Mouse (Mus musculus): Measurements from ENCODE around the gene Tmem208.

Gene Tmem208

DNA sequence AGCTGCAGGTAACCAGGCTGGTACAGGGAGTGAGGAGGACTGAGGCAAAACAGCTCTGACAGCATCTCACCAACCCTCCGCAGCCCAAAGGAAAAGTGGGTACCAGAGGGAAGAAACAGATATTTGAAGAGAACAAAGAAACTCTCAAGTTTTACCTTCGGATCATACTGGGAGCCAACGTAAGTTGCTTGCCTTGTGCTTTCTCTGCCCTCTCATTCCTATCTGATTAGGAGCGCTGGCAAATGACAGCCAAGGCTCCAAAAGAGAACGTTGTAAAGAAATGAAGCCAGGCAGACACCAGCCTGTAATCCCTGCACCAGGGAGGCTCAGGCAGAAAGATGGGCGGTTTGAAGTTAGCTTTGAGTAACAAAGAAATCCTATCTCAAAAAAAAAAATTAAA is 814 bp downstream of the Tmem208 start:
- DNase-seq (ENCODE audit: low spot score): no peak

DNA sequence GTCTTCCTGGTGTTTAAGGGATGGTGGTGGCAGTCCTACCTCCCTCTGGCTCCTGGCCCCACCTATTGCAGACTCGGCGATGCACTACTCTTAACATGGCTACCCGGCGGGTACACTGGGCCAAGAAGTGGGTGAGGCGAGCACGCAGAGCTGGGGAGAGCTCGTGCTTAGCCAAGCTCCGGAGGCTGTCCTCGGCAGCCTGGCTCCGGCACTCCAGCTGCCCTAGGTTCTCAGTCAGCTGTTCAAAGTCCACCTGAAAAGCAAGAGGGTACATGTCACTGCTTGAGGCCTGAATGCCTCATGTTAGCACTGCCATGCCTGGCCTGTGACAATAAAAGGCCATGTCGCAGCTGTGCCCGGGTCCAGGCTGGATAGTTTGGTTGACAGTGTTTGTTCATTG is 4.2 kb downstream of the Tmem208 start:
- no peak for DNase-seq (ENCODE audit: low spot score)

DNA sequence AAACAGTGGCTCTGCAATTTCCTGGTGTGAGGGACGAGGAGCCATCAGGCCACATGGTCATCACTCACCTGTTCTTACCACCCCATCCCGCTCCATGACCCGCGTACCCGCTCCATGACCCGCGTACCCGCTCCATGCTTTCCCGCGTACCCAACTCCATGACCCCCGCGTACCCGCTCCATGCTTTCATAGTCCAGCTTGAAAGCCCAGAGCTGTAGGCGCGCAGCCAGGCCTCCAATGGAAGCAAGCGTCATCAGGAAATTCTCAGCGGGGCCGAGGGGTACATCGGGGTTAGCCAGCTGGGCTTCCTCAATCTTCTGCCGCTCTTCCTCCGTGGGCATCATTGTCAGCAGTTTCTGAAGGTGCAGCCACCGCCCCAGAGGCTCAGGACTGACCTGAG is 5.3 kb downstream of the Tmem208 start:
- DNase-seq (ENCODE audit: low spot score): no peak

DNA sequence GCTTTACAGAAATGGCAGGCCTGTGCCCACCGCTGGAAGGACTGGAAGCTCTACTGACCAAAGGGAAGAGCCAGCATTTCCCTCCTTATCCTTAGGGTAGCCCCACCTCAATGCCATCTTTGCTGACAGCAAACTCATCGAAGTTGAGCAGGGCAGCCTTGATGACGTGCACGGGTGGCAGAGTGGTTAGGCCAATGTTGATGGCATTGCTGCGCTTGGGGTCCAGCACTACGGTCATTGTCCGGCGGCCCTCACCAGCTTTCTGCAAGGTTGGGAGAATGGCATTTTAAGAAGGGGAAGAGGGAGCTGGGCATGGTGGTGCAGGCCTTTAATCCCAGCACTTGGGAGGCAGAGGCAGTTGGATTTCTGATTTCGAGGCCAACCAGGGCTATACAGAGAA is 5.8 kb downstream of the Tmem208 start:
- no peak for DNase-seq (ENCODE audit: low spot score)

DNA sequence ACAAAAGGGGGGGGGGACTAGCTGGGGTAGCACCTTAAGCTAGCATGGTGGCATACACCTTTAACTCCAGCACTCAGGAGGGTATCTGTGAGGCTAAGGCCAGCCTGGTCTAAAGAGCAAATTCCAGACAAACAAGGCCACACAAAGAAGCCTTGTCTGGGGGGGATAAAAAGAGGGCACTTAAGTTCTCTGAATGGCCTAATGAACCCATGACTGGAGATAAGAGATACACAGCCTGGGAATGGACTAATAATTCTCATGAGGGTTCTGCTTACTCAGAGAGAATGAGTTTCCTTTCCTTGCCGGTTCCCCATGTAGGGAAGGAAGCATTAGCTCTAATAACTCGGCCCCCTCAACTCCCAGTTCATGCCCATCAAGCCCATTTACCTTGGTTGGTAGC is 6.4 kb downstream of the Tmem208 start:
- no peak for DNase-seq (ENCODE audit: low spot score)

DNA sequence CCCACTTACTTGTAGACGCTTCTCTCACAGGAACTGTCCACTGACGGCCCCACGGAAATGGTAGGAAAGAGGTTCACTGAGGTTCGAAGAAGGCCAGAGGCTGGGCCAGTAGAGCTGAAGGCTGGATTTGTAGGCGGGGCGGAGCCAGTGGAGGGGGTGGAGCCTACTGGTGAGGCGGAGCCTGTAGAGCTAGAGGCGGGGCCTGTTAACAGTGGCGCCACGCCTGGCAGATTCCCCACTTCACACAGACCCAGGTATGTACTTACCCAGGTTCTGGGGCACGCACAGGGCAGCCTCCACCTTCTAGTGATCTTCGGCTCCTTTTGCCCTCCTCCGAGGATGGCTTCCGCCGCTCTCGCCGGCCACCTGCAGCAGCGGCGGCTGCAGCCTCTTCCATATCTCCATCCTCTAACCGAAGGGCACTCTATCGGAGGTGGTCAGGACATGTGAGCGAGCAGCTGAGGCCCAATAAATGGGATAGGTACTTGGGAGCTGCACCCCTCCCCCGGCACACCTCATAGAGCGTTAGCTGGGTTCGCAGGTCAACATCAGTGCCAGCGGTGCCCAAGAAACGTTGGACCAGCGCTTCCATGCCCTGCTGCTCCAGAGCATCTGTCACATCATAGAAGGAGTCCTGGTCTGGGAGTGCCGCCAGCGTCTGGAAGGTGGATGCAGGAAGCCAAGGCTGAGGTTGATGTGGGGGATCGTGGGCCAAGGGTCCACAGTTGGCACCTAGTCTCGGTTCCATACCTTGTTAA is 10.4 kb downstream of the Tmem208 start:
- no peak for DNase-seq (ENCODE audit: low spot score)

DNA sequence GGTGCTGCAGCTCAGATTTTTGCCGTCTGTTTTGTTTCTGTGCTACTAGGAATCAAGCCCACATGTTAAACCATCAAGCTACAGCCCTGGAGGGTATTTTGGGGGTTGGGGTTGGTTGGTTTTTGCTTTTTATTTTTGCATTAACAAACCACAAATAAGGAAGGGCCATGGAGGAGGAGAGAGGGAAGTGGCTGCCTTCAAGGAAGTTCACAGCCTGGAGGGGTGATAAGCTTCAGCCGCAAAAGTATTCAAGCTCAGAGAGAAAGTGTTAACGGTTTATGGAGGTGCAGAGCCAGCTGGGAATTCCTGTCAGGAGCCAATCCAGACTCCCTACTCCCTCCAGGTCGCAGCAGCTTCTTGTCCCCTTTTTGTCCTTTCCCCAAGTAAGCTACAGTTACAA is 12.8 kb downstream of the Tmem208 start:
- no peak for DNase-seq (ENCODE audit: low spot score)

DNA sequence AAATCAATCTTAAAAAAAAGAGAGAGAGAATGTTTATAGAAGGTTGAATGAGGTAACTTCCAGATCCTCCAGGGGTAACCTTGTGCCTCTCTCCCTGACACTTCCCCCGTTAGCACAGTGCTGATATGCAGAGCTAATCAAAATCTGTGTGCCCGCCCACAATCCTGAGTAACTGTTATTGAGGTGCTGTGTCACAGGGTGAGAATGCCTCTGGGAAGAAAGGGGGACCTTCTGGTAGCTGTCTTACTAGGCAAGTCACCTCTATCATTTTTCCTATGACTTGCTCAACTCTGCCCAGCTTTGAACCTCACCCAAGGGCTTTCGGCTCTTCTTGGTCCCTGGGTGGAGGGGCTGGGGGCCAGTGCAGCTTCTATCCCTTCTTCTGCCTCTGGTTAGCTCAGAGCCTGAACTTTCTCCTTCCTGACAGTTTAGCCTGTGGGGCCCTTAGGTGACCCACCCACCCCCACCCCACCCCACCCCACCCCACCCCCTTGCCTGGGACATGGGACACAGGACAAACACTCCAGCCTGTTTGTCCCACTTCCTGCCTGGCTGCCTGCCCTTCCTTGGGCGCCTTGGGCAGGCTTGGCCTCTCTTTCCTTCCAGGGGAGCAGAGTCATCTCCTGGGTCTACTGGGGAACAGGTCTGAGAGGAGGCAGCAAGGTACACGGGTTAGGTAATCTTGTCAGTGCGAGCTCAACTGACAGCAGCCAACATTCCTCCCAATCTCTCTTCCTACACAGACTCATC is 13.9 kb downstream of the Tmem208 start:
- no peak for DNase-seq (ENCODE audit: low spot score)

DNA sequence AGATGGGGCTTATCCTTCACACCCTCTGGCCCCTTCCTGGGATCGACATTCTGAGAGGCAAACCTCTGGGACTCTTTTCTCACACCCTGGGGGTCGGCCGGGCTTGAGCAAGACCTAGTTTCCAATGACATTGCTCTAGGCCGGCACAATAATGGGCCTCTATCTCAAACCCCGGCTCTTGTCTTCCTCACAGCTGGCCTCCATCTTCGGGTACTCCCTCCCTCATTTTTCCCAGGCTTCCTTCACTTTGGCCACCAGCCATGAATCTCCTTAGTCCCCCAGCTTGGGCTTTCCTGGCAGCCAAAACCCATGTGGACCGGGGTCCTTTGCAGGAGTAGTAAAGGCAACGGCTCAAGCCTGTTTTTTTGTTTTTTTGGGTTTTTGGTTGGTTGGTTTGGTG is 15.2 kb downstream of the Tmem208 start:
- no peak for DNase-seq (ENCODE audit: low spot score)

DNA sequence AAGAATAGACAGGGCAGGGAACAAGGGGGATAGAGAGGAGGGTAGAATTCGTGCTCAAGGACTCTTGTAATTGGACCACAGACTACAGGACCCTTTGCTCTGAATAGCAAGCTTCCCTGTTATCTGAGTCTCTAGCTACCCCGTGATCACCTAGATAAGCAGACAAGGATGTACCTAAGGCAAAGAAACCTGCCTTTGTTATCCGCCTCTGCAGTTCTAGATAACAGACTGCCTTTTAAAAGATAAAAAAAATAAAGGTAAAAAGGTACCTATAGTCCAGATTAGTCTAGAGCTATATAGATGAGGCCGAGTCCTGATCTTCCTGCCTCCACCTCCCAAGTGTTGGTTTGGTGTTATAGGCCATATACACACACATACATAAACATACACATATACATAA is 16.6 kb downstream of the Tmem208 start:
- DNase-seq (ENCODE audit: low spot score): no peak

DNA sequence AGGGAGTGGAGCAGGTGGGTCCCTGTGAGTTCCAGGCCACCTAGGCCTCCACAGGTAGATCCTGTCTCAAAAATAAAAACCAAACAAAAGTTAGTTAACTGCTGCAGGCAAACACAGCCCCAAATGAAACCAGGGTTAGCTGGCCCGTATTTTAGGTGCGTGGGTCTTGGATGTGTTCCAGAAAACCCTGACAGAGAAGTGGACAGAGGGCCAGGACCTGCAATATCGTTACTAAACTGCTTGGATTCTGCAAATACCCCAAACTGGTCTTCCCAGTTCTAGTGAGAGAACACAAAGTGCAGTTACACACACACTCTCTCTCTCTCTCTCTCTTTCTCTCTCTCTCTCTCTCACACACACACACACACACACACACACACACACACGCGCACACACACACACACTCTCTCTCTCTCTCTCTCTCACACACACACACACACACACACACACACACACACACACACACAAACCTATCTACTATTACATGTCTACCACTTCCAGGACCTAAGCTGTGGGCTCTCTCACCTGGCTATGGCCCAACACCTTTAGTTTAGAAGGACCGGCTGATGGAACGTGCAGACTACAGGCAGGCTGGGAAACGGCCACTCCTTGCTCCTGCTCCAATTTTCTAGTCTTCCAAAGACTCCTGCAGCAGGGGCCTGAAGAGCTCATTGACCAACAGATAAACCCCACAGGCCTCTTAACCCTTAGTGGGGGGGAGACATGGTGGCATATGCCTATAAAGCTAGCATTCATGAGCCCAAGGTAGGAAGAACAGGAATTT is 17.8 kb downstream of the Tmem208 start:
- DNase-seq (ENCODE audit: low spot score): no peak

DNA sequence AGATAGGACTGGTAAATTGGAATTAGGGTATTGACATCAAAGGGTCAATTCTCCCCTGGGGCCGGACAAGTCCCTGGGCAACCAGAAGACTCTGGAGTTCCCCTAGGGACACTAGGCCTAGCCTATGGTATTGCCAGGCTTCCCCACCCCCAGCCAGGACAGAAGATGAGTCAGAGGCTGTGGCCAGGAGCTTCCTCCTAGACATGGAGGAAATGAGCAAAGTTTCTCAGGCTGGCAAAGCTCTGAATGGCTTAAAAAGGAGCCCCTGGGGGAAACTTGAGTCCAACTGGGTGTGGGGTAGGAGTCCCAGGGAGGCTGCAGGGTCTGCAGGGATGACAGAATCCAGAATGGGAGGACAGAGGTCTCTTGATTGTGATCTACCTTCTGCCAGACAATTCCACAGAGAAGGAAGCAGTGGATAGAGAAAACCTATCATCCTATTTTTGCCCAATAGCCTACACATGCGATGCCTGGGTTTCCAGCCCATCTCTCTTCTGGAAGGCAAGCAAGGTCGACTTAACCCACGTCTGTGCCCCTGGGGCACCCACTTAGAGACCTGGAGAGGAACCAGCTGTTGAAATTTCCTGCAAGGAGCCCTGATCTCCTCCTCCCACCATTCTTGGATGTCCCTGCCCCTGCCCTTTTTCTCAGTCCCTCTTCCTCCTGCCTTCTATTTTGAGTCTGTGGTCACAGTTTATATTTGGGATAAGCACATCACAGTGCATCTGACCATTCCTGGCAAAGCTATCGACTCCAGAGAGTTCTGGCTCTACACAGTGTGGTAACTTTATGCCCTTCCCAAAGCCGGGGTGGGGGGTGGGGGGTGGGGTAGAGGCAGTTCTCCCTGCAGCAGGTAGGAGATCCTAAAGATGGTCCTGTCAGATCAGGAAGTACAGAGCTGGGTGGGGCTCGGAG is 19.2 kb downstream of the Tmem208 start:
- no peak for DNase-seq (ENCODE audit: low spot score)

DNA sequence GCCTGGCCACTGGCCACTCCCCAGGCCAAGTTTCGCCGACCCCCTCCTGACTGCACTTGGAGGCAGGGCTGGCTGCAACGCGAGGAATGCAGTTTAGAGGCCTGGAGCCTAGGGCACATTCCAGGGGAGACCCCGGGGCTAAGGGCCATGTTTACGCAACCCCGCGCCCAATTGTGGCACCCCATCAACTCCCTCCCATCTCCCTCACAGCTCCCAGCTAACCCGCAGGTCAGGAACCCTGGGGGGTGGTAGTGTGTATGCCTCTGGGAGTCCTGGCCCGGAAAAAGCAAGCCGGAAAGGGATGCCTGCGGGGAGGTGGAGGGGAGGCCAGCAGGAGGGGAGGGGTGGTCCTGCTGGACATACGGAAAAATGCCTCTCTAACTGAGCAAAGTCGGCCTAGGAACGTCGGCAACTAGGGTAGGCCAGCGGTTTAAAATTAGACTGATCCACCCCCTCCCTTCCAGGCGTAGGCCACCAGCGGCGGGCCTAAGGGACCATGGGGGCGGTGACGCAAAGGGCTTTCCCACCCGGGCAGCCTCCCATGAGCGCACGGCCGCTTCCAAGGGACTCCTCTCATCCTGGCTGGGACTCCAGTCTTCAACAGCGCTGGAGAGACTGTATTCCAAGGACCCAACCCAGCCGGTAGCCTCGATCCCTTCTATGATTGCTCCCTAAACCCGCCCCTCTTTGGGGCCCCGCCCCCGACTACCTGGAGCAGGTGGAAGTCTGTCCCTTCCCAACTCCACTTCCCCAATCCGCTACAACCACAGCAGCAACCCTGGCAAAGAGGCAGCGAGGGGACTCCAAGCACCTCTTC is 20.7 kb downstream of the Tmem208 start:
- peak; percentile 40 for DNase-seq (ENCODE audit: low spot score)

DNA sequence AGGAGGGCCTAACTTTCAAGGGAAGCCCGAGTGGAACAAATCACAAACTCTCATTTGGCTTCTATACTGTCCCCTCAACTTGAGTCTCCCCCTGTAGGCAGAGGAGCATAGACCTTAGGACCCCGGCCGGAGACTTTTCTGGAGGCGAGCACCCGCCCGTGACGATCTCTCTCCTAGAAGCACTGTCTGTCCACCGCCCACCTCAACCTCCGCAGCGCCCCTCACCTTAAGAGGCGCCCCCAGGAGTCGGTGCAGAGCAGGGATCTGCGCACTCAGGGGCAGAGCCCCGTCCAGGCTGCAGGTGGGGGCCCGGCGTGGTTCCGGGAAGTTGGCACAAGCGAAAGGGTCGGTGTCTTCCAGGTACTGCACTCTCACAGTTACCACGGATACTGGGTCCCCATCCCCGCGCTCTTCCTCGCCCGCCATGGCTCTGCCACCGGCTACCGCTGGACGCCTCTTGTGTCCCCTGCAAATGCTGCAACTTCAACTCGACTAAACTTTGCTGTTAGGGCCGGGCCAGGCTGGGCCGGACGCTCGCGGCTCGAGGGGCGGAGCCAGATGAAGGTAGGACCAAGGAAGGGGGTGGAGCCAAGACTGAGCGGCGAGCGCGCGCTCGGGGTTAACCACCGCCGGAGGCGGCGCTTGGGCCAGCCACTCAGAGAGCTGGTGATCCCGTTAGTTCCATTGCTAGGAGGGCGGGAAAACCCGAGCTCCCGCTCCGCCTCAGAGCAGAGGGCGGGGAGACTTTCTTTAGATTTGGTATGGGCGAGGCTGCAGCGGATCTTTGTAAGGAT is 21.5 kb downstream of the Tmem208 start, which contains the start of gene Fhod1:
Fhod1 (minus strand) TSS at position 526 of the 794 bp plus-strand sequence.
- peak; percentile 96 for DNase-seq (ENCODE audit: low spot score)

DNA sequence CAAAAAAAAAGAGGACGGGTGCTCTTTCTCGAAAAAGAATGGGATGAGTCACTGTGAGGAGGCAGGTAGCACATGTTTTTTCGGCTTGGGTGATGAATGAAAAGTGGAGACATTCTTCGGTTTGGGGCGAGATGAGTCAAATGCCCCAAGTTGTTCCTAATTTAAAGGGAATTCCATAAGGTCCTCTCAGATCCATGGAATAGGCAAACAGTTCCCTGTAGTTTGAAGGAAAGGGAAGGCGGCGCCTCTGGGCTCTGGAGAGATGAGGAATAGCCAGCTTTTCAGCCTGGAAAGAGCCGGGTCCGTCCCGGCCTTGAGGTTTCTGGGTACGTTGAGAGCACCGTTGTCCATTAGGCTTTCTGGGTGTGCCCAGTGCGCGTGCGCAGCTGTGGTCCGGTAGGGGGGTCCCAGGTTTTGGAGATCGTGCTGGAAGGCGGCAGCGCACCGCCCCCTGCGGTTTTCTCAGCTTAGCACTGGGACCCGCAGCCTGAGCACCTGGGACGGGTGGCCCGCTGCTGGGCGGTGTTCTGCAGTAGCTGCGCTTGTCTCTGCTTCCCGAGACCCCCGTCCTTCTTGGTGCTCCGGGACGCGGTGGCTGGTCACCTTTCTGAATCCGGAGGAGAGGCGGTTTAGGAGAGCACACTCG is 22.4 kb downstream of the Tmem208 start, which contains the start of gene Slc9a5:
Slc9a5 (plus strand) TSS at position 394 of the 646 bp plus-strand sequence.
- DNase-seq (ENCODE audit: low spot score): peak; percentile 75

DNA sequence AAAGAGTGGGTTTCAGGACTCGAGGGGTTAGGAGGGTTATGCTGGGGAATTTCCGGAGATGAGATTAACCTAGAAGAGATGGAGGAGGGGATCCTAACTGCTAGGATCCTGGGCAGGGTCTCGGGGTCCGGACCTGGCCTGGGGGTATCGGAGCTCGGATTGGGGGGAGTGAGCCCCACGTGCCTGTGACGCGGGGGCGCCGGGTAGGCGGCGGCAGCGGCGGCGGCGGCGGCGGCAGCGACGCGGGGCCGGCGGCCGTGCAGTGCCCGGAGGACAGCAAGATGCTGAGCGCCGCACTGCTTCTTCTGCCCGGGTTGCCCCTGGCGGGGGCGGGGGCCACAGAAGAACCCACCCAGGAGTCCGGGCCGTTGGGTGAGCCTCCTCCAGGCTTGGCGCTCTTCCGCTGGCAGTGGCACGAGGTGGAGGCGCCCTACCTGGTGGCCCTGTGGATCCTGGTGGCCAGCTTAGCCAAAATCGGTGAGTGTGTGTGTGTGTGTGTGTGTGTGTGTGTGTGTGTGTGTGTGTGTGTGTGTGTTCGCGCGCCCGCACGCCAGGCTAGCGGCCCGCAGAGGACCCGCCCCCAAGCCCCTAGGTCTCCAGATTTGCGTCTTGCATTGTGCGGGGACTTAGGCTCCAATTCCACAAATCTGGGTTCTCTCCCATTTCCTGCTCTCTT is 23.1 kb downstream of the Tmem208 start:
- peak; percentile 56 for DNase-seq (ENCODE audit: low spot score)

DNA sequence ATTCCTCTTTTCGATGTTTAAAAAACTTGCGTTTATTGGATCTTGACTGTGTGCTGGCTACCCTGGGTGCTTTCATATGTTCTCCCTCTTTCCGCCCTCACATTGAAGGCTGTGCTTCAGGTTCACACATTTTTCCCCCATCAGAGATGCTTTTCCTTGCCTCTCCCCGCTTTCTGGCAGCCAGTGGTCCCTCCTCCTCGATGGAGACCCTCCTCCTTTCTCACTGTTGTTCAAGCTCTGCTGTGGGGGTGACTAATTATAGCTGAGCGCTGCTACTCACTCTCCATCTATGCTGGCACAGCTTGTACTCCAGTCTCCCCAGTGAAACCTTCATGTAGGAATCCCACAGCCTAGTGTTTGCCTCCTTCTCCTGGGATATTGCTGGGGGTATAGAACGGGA is 24.0 kb downstream of the Tmem208 start:
- DNase-seq (ENCODE audit: low spot score): no peak

DNA sequence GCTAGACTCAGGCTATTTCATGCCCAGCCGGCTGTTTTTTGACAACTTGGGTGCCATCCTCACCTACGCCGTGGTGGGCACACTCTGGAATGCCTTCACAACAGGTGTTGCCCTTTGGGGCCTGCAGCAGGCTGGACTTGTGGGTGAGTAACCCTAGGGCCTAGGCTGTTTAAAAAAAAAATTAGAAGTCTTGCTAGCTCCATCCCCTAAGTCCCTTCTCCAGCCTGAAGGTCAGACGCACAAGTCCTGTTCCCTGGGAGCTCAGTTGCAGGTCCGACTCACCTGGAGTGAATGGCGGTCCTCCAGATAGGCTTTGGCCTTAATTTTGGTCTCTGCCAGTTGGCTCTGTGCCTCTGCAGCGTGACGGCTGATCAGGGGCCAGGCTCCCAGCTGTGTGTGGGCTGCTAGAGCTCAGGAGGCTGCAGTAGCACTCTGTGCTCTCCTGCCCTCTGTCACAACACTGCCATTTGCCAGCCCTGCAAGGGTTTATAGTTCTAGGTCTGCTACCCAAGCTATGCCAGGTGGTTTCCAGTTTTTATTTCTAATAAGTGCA is 27.5 kb downstream of the Tmem208 start:
- no peak for DNase-seq (ENCODE audit: low spot score)

Data from retina, embryonic 14.5 days (tissue).